Mouse (Mus musculus) midbrain, embryonic 14.5 days (tissue): Measurements from ENCODE around the gene Itgb2. TPM values are rescaled to one million over a fixed set of nuclear protein-coding genes. Genes with fewer than 3 reads are reported as not detected.

Experiments used
- ATAC-seq: fragments of 200-750 bp; cut with Nextera tagmentation; 2 replicates; pipeline ENCODE4 v1.8.0; 2017; ENCODE audit warnings: moderate number of reproducible peaks, moderate library complexity; ENCODE audit not compliant: low FRiP score, low TSS enrichment
- DNase-seq: peaks from one replicate; pipeline ENCODE4 v3.0.0-alpha.2; 2015
- H3K27ac ChIP-seq: fragments of 300-500 bp; sonication (generic); replicated peaks from 2 replicates; pipeline ENCODE4 v1.5.1; 2014; ENCODE audit warnings: mild to moderate bottlenecking, low read depth, low read length, moderate library complexity
- H3K27me3 ChIP-seq: fragments of 300-500 bp; sonication (generic); 2 replicates; pipeline ENCODE4 v1.6.1; 2014; ENCODE audit warnings: low read length, control low read depth, mixed read lengths; ENCODE audit not compliant: control insufficient read depth, insufficient read depth
- H3K36me3 ChIP-seq: fragments of 300-500 bp; sonication (generic); 2 replicates; pipeline ENCODE4 v1.6.1; 2014; ENCODE audit warnings: low read length, control low read depth; ENCODE audit not compliant: control insufficient read depth, insufficient read depth
- H3K4me1 ChIP-seq: fragments of 300-500 bp; sonication (generic); 2 replicates; pipeline ENCODE4 v1.6.1; 2014; ENCODE audit warnings: mild to moderate bottlenecking, antibody characterized with exemption, low read length, control low read depth; ENCODE audit not compliant: control insufficient read depth, insufficient read depth
- H3K4me2 ChIP-seq: fragments of 300-500 bp; sonication (generic); 2 replicates; pipeline ENCODE4 v1.6.1; 2014; ENCODE audit warnings: mild to moderate bottlenecking, low read length, moderate library complexity
- H3K4me3 ChIP-seq: fragments of 300-500 bp; sonication (generic); replicated peaks from 2 replicates; pipeline ENCODE4 v1.5.1; 2014; ENCODE audit warnings: low read depth, low read length
- H3K9ac ChIP-seq: fragments of 300-500 bp; sonication (generic); replicated peaks from 2 replicates; pipeline ENCODE4 v1.6.1; 2014; ENCODE audit warnings: mild to moderate bottlenecking, low read length, moderate library complexity
- H3K9me3 ChIP-seq: fragments of 300-500 bp; sonication (generic); 2 replicates; pipeline ENCODE4 v1.6.1; 2016; ENCODE audit warnings: low read length, control low read depth, mixed read lengths; ENCODE audit not compliant: control insufficient read depth
- WGBS: fragments of 180-500 bp; shearing (Covaris S2); extraction: QIAGEN DNeasy Blood & Tissue Kit; methylation state at CpG from one replicate; pipeline ENCODE4 v1.1.7; 2014; 5-methylcytosine and 5-hydroxymethylcytosine counted together
- polyA plus RNA-seq: library from polyadenylated mRNA; unstranded; fragments of >200 nt; fragmentation: Nextera tagmentation; extraction: Ambion mirVana; gene quantifications from 2 replicates; pipeline ENCODE4 v1.2.1, GENCODE M21; 2014

The Itgb2 gene
- polyA plus RNA-seq, 1 experiment from 2014 or later, result 0.91 TPM

DNA sequence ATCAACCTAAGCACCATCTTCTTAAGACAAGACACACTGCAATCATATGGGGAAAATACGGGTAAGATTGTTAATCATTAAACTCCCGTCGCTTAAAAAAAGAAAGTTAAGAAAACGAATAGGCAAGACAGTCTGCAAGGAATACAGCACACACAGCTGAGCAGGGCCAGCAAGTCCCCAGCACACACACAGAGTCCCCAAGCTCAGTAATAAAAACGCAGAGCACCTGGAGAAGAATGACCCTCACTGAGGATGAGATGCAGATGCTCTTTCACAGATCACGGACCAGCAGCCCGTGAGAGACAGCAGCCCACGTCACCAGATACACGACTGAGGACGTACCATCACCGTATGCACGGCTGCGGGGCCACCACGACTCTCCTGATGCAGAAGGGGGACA lies 29.4 kb upstream of the Itgb2 start:
- ATAC-seq, result no peak
- peaks cover 64% of the 10 kb centered on the region for H3K36me3 ChIP-seq

DNA sequence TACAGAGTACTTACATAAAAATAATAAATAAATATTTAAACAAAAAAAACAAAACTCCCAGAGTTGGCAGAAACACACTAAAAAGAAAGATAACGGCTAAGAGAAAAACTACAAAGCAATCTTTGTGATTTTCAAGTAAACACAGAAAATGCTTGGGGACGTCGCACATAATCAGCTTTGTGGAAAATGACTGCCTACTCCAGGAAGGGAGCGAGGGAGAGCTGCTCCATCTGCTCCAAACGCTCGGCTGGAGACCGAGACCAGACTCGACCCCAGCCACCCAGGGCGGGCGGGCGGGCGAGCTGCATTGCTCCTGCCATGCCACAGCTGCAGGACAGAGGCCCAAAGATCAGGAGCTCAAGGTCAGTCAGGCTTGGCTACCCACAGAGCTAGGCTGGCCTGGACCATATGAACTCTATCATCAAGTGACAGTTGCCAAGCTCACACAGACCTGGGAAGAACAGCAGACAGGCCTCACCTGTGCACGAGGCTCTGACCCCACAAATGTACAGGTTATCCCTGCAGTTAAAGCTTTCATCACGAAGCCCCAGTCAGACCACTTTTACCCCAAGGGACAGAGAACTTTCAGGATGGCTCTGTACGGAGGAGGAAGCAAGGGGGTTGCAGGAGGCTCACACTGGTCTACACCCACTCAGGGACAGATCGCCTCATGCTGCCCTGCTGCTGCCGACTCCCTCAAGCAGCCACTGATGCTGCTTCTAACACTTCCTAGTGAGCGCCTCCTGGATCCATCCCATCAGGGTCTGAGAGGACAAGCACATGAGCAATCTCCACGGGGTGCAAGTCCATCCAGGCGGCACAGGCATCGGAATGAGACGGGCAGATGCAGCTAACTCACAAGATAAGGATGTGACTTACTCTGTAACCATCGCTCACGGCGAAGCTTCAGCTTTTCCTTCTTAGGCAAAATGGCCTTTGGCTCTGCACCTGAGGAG lies 26.8 kb upstream of the Itgb2 start:
- no peak overlapping the region for H3K4me3 ChIP-seq
- ATAC-seq (no peak), DNase-seq (no peak)
- H3K27ac ChIP-seq, result no peak overlapping the region
- H3K36me3 ChIP-seq, result peaks cover 61% of the 10 kb centered on the region
- 87% methylated on average over 25 of the region's 25 CpGs for WGBS
- no peaks in the 10 kb centered on the region for H3K9me3 ChIP-seq
- H3K4me2 ChIP-seq, result no peak overlapping the region
- H3K9ac ChIP-seq, result no peak overlapping the region
- H3K4me1 ChIP-seq, result no peaks in the 10 kb centered on the region
- no peaks in the 10 kb centered on the region for H3K27me3 ChIP-seq

More for the DNA sequence above, 29.4 kb upstream of the Itgb2 start:
- no peaks in the 10 kb centered on the region for H3K4me1 ChIP-seq
- no peak for DNase-seq
- no peak overlapping the region for H3K9ac ChIP-seq
- WGBS, result 92% methylated on average over 14 of the region's 14 CpGs
- H3K27ac ChIP-seq, result no peak overlapping the region
- no peaks in the 10 kb centered on the region for H3K9me3 ChIP-seq
- no peaks in the 10 kb centered on the region for H3K27me3 ChIP-seq
- no peak overlapping the region for H3K4me2 ChIP-seq
- H3K4me3 ChIP-seq, result no peak overlapping the region

DNA sequence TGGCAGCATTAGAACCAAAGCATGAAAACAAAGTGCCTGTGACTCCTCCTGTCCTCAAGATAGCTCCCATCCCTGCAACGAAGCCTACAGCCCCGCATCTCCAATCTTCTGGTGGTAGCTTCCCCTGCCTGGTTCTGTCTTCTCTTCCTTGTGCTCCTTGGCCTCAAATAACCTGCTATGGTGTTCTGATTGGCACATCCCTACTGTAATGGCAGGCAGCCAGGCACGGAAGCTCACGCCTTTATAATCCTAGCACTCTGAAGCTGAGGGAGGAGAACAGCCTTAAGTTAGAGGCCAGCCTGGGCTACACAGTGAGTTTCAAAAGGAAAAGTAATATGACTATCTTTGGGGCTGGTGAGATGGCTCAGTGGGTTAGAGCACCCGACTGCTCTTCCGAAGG lies 25.9 kb upstream of the Itgb2 start:
- no peak for DNase-seq
- 97% methylated on average over 6 of the region's 6 CpGs for WGBS
- H3K27ac ChIP-seq, result no peak overlapping the region
- H3K9me3 ChIP-seq, result no peaks in the 10 kb centered on the region
- no peak for ATAC-seq
- no peaks in the 10 kb centered on the region for H3K27me3 ChIP-seq
- H3K9ac ChIP-seq, result no peak overlapping the region
- no peak overlapping the region for H3K4me2 ChIP-seq
- no peak overlapping the region for H3K4me3 ChIP-seq
- H3K4me1 ChIP-seq, result no peaks in the 10 kb centered on the region
- H3K36me3 ChIP-seq, result peaks cover 57% of the 10 kb centered on the region

DNA sequence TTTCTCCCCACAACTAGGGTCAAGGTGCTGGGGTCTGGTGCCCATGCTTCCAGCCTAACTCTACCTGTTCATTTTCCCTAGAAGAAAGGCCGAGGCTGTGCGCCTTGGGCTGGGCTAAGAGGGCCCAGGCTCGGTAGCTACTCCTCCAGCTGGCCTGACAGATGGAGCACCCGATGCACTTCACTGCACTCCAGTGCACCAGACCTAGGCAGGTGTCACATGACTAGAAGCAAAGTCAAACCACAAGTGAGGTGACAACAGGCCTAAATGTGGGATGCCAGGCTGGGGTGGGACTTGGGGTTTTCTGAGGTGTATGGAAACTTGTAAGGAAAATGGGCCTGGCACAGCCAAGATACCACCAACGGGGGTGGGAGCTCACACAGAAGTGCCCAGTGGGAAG lies 23.5 kb upstream of the Itgb2 start:
- Histone ChIP-seq H3K4me1 (no peaks in the 10 kb centered on the region), H3K4me3 (no peak overlapping the region), H3K36me3 (peaks cover 59% of the 10 kb centered on the region), H3K4me2 (no peak overlapping the region), H3K9ac (no peak overlapping the region), H3K27me3 (no peaks in the 10 kb centered on the region), H3K9me3 (no peaks in the 10 kb centered on the region), H3K27ac (no peak overlapping the region)
- no peak for ATAC-seq
- WGBS, result 88% methylated on average over 5 of the region's 5 CpGs
- DNase-seq, result no peak

DNA sequence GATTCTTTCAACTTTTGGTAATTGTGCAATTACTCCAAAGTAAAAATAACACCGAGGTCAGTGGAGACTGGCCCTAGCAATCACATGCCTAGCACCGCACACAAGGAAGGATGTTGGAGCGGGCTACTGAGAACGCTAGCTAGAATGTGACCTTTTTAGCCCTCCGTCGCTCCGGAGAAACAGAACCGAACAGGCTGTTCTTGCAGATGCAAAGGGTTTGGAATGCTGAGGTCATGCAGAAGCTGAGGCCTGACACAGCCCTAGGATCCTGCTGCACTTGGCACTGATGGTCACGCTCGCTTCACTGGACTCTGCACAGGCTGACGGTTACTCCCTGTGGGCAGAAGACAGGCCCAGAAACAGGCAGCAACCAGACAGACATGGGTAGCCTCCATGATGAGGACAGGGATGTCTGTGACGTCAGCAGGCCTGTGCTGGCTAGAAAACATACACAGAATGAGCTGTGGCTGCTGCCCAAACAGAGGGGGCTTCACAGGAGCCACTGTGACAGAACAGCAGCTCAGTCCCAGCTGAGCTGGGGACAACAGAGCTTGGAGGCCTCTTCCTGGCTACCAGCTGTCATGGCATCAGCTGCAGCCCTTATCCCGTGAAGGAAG lies 23.0 kb upstream of the Itgb2 start:
- H3K36me3 ChIP-seq, result peaks cover 59% of the 10 kb centered on the region
- no peak overlapping the region for H3K4me3 ChIP-seq
- ATAC-seq (no peak), DNase-seq (no peak)
- no peak overlapping the region for H3K4me2 ChIP-seq
- H3K4me1 ChIP-seq, result no peaks in the 10 kb centered on the region
- H3K27ac ChIP-seq, result no peak overlapping the region
- H3K9ac ChIP-seq, result no peak overlapping the region
- 93% methylated on average over 13 of the region's 13 CpGs for WGBS
- H3K9me3 ChIP-seq, result no peaks in the 10 kb centered on the region
- no peaks in the 10 kb centered on the region for H3K27me3 ChIP-seq

DNA sequence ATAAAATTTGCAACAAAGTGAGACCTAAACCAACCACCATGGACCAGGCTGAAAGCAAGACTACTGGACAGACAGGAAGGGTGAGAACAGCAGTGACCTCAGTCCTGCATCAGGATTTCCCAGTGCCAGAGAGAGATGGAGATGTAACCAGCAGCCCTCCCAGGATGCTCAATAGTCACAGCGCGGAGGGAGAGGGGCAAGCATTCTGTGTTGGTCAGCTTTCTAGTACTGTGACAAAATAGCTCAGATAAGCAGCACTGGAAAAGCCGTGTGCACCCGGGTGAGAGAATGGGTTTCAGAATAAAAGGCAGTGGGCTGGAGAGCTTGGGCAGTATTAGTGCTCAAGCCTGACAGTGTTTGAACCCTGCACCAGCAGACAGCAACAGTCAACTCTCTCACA lies 22.3 kb upstream of the Itgb2 start:
- Histone ChIP-seq H3K36me3 (peaks cover 61% of the 10 kb centered on the region), H3K4me3 (no peak overlapping the region), H3K9ac (no peak overlapping the region), H3K27ac (no peak overlapping the region), H3K4me2 (no peak overlapping the region), H3K9me3 (no peaks in the 10 kb centered on the region), H3K27me3 (no peaks in the 10 kb centered on the region), H3K4me1 (no peaks in the 10 kb centered on the region)
- 94% methylated on average over 4 of the region's 4 CpGs for WGBS
- ATAC-seq (no peak), DNase-seq (no peak)

DNA sequence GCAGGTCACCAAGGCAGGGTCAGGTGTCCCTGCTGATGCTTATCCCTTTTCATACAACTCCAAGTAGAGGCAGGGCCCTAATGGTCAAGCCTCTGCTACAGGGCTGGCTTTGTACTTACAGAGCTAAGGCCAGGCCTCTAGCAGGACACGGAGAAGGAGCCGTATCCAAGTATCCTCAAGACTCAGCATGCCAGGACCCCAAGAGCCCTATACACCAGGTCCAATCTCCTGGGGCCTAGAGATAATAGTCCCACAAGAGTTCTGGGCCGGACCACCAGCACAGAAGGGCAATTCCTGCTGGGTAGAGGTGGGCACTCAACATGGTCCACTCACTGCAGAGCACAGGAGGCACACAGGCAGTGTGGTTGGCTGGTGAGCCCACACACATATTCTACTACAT lies 21.3 kb upstream of the Itgb2 start:
- Histone ChIP-seq H3K27ac (no peak overlapping the region), H3K9ac (no peak overlapping the region), H3K9me3 (no peaks in the 10 kb centered on the region), H3K36me3 (peaks cover 57% of the 10 kb centered on the region), H3K4me3 (no peak overlapping the region), H3K27me3 (no peaks in the 10 kb centered on the region), H3K4me1 (no peaks in the 10 kb centered on the region), H3K4me2 (no peak overlapping the region)
- ATAC-seq, result no peak
- 92% methylated on average over 3 of the region's 3 CpGs for WGBS
- no peak for DNase-seq

DNA sequence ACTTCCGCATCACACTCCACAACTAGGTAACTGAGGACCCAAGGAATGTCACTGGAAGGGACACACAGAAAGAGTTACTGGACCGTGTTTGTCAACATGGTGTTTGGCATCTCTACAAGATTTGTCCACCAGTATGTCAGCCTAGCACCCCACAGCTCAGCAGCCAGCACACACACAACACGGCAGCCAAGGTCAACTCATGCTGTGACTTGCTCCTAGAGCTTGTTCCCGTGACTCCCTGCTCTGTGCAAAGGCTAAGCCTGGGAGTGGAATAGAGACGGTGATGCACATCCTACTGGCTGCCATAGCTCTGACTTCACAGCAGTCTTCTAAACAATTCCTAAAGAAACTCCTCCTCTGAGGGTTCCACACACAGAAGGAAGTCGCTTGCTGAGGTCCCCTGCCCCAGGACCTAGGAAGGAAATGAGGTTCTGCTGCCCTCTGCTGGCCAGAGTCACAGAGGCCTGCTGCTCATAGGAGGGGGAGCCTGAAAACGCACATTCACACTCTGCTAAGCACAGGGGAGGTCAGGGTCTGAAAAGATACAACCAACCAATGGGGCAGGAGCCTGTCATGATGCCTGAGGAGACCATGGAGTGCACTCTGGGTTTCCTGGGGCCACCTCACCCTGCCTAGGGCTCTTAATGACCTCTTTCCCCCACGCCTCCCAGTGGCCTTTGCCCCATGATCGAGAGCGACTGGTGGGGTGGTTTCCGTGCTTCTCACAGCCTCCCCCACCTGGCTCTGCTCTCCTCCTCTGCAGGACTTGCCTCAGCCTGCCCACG lies 20.5 kb upstream of the Itgb2 start:
- DNase-seq, result peak; percentile 92
- H3K27me3 ChIP-seq, result no peaks in the 10 kb centered on the region
- 0 out of 2 replicates have a peak overlapping the region, but pooled peaks have one; percentile 13 for H3K9ac ChIP-seq
- peaks cover 2% of the 10 kb centered on the region for H3K4me1 ChIP-seq
- no peaks in the 10 kb centered on the region for H3K9me3 ChIP-seq
- 42% methylated on average over 12 of the region's 12 CpGs for WGBS
- peaks cover 57% of the 10 kb centered on the region for H3K36me3 ChIP-seq
- no peak overlapping the region for H3K4me2 ChIP-seq
- no peak overlapping the region for H3K27ac ChIP-seq
- ATAC-seq, result peak; percentile 70; the same call in 1 of the 2 replicates
- no peak overlapping the region for H3K4me3 ChIP-seq
